Mouse (Mus musculus): Measurements from ENCODE around the gene 2310039H08Rik.

Gene 2310039H08Rik

DNA sequence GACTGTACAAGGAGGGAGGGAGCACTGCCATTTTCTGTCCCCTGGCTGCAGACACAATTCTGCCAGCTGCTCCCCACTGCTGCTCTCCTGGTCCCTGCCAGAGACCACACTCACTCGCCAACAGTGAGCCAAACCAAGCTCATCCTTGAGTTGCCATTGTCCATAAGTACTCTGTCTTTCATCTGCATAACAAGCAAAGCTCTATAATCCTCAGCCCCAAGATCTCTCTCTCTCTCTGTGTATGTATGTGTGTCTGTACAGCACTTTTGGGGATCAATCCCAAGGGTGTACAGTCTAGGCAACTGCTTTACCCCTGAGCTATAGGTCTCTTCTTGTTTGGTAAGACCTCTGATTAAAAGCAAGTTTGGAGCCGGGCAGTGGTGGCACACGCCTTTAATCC is 38.2 kb downstream of the 2310039H08Rik start:
- no peak for DNase-seq

- no peak for DNase-seq
Observed at GRCm38 (mm10) chr17:46812442-46812841, 40.0 kb downstream of the 2310039H08Rik start.

GRCm38 (mm10) chr17:46813637-46814036 is 41.2 kb downstream of the 2310039H08Rik start:
- no peak for DNase-seq

DNA sequence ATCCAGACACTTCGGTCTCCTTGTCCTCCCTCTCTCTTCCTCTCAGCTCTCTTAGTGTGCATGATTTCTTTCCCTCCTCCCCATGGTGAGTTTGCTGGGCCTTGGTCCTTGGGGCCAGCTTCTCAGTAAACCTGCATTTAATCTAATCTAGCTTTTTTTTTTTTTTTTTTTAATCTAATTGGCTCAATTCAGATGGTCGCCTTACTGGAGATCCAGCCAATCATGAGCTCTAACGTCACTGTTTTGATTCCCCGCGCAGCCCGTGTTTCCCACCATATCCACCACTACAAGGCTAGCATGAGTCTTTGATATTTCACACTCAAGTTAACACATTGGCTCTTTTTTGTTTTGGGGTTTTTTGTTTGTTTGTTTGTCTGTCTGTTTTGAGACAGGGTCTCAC is 42.1 kb downstream of the 2310039H08Rik start:
- no peak for DNase-seq

GRCm38 (mm10) chr17:46816306-46816705 is 43.9 kb downstream of the 2310039H08Rik start:
- DNase-seq, result no peak

- DNase-seq, result no peak
Observed at GRCm38 (mm10) chr17:46817734-46818158, 45.3 kb downstream of the 2310039H08Rik start.

DNA sequence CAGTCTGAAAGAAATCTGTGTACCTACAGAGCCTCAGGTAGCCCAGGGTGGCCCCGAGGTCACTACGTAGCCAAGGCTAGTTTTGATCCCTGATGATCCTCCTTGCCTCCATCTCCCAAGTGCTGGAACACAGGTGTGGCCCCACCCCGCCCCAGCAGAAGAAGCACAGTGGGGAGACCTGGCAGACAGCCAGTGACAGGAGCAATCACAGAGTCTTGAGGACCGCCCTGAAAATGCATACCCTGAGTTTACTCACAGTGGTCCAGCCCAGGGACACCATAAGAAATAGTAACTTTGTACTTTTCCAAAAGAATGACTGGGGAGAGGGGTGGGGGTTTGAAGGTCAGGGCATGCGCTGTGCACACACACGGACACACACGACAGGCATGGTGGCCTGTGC is 48.2 kb downstream of the 2310039H08Rik start:
- DNase-seq, result no peak

All from thymus, postnatal 25 days (tissue).